Comparison of ENCODE assay signal across 8 mouse cellular contexts in the genomic region with DNA sequence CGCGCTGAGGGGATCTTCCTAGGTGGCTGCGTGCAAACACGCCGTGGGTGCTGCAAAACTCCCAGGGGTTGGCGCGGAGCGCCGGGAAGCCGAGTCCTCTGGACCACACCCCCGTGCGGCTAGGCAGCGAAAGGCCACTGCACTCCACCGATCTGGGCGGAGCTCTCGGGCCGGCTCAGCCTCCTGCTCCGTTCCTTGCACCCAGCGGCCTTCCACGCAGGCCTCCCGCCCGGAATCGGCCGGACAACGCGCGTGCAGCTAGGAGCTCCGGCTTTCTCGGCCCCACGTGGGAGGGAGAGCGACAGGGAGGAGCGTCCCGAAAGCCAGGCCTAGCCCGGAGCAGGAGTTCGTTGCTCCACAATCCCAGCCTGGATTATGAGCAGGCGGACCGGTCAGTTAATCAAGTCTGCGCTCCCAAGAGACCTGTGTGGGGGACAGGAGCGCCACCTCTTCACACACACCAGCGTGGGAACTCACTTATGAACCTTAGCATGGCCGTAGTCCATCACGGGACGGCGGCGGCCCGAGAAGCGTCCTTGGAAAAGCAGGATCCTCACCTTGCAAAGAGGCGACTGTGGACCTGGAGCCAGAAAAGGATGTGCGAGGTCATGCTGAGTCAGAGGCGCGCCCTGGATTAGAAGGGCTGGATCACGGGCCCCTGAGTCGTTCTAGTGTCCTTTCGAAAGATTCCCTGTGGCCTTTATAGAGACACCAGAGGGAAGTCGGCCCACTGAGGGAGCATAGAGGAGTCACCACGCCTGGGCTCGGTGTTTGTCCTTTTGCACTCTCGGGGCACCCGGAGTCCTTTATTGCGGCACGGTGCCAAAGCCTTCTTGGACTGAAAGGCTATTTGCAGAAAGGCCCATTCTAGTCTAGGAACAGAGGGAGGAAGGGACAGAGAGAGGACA. TPM values are rescaled to one million over a fixed set of nuclear protein-coding genes. Genes with fewer than 3 reads are reported as not detected.
A peak's percentile ranks its signal among the peaks of the same experiment; 100 is the strongest.
DNase-seq lines count a peak whose midpoint lies in the region; ATAC-seq and TF ChIP-seq lines count a peak whose summit lies in the region.

TSS of gene Slc22a4 (minus strand) at position 47 of the 908 bp plus-strand sequence.

- no peaks in the 10 kb centered on the region for H3K27me3 ChIP-seq in embryonic facial prominence, embryonic 15.5 days
- peaks cover 18% of the 10 kb centered on the region; the same call in 1 of the 2 replicates for H3K27me3 ChIP-seq in limb, embryonic 15.5 days
- peaks cover 2% of the 10 kb centered on the region; the same call in 1 of the 2 replicates for H3K27me3 ChIP-seq in midbrain, embryonic 16.5 days (ENCODE audit: control insufficient read depth, insufficient read depth, low read depth, low read length)

- TF ChIP-seq POLR2A in bone marrow macrophage, adult 2 months (IDR thresholded peaks at IDR 0.05; ENCODE audit: borderline replicate concordance, low read depth, low read length): no peak

- H3K9ac ChIP-seq in embryonic facial prominence, embryonic 15.5 days: peak within 1 kb of the TSS; percentile 50
- peak within 1 kb of the TSS; percentile 63 for H3K9ac ChIP-seq in limb, embryonic 15.5 days
- peak within 1 kb of the TSS; percentile 84 for H3K9ac ChIP-seq in midbrain, embryonic 16.5 days (ENCODE audit: low read depth, low read length)

- H3K36me3 ChIP-seq in embryonic facial prominence, embryonic 15.5 days: no peaks in the 10 kb centered on the region
- no peaks in the 10 kb centered on the region for H3K36me3 ChIP-seq in limb, embryonic 15.5 days
- no peaks in the 10 kb centered on the region for H3K36me3 ChIP-seq in midbrain, embryonic 16.5 days (ENCODE audit: control insufficient read depth, insufficient read depth, low read length)

- H3K4me3 ChIP-seq in bone marrow macrophage, adult 2 months (ENCODE audit: insufficient read depth, low read length): peak within 1 kb of the TSS; percentile 63
- H3K4me3 ChIP-seq in embryonic facial prominence, embryonic 15.5 days (replicated peaks): peak within 1 kb of the TSS; percentile 56
- peak within 1 kb of the TSS; percentile 54 for H3K4me3 ChIP-seq in limb, embryonic 15.5 days
- H3K4me3 ChIP-seq in midbrain, embryonic 16.5 days (ENCODE audit: low read depth, low read length): peak within 1 kb of the TSS; percentile 65

- WGBS in embryonic facial prominence, embryonic 15.5 days: 3% methylated on average over 61 of the region's 61 CpGs
- 4% methylated on average over 61 of the region's 61 CpGs for WGBS in limb, embryonic 15.5 days
- 3% methylated on average over 61 of the region's 61 CpGs for WGBS in midbrain, embryonic 16.5 days

- TF ChIP-seq CTCF in bone marrow macrophage, adult 2 months (IDR thresholded peaks at IDR 0.05; ENCODE audit: low read depth, low read length): no peak

- peak within 1 kb of the TSS; percentile 97 for H3K4me2 ChIP-seq in embryonic facial prominence, embryonic 15.5 days (replicated peaks)
- peak within 1 kb of the TSS; percentile 92 for H3K4me2 ChIP-seq in limb, embryonic 15.5 days
- H3K4me2 ChIP-seq in midbrain, embryonic 16.5 days (ENCODE audit: low read length): peak within 1 kb of the TSS; percentile 81

- DNase-seq in 3T3-L1 (ENCODE audit: low read depth, low spot score): peak; percentile 58
- DNase-seq in heart, adult 8-10 months (ENCODE audit: low spot score): peak; percentile 81
- peak; percentile 94 for DNase-seq in kidney, adult 9 months
- DNase-seq in spleen, adult 18-20 months: peak; percentile 21 to 30

- peaks cover 42% of the 10 kb centered on the region for H3K4me1 ChIP-seq in bone marrow macrophage, adult 2 months (ENCODE audit: control insufficient read depth, insufficient read depth, low read length)
- peaks cover 17% of the 10 kb centered on the region; the same call in 1 of the 2 replicates for H3K4me1 ChIP-seq in embryonic facial prominence, embryonic 15.5 days
- peaks cover 15% of the 10 kb centered on the region for H3K4me1 ChIP-seq in limb, embryonic 15.5 days
- H3K4me1 ChIP-seq in midbrain, embryonic 16.5 days (ENCODE audit: control insufficient read depth, insufficient read depth, low read length): peaks cover 11% of the 10 kb centered on the region; the same call in 1 of the 2 replicates

- ATAC-seq in embryonic facial prominence, embryonic 15.5 days (ENCODE audit: insufficient number of reproducible peaks, low FRiP score, low TSS enrichment, low read depth): peak; percentile 85; the same call in 1 of the 2 replicates
- ATAC-seq in limb, embryonic 15.5 days (ENCODE audit: insufficient number of reproducible peaks, low FRiP score, low TSS enrichment, low read depth): peak; percentile 75
- peak; percentile 89 for ATAC-seq in midbrain, embryonic 16.5 days

- no peaks in the 10 kb centered on the region for H3K9me3 ChIP-seq in embryonic facial prominence, embryonic 15.5 days (replicated peaks)
- no peaks in the 10 kb centered on the region for H3K9me3 ChIP-seq in limb, embryonic 15.5 days
- no peaks in the 10 kb centered on the region for H3K9me3 ChIP-seq in midbrain, embryonic 16.5 days (replicated peaks; ENCODE audit: control insufficient read depth, low read length, poor library complexity, severe bottlenecking)

- peak within 1 kb of the TSS; percentile 89 for H3K27ac ChIP-seq in bone marrow macrophage, adult 2 months (ENCODE audit: insufficient read depth, low read depth, low read length)
- H3K27ac ChIP-seq in embryonic facial prominence, embryonic 15.5 days (replicated peaks): no peak within 1 kb of the TSS
- 0 out of 2 replicates have a peak within 1 kb of the TSS, but pooled peaks have one; percentile 18 for H3K27ac ChIP-seq in limb, embryonic 15.5 days
- peak within 1 kb of the TSS; percentile 38 for H3K27ac ChIP-seq in midbrain, embryonic 16.5 days (ENCODE audit: low read length)

RNA-seq across cellular contexts. Expression of gene Slc22a4, which starts in this region (rescaled TPM):
- 4.8 and 6.9 TPM in 2 replicates for polyA plus RNA-seq in bone marrow macrophage, adult 2 months (2012; ENCODE audit: insufficient read depth, insufficient read length, missing spikeins)
- polyA plus RNA-seq in embryonic facial prominence, embryonic 15.5 days (2015; fragmentation: Nextera tagmentation; extraction: Ambion mirVana): 5.6 and 6.1 TPM in 2 replicates
- 1 to 10 TPM; 4.8 to 7.1 (median 5.4) TPM for total RNA-seq in heart, adult 8-10 months (2022)
- polyA plus RNA-seq in limb, embryonic 15.5 days (2015; fragmentation: Nextera tagmentation; extraction: Ambion mirVana): 6.9 and 7.9 TPM in 2 replicates
- polyA plus RNA-seq in midbrain, embryonic 16.5 days (2015; fragmentation: Nextera tagmentation; extraction: Ambion mirVana): 3.7 and 6.5 TPM in 2 replicates

Comparison
In these comparisons a context has a peak if more than half of its experiments do, and no peak if none do; other contexts are left out.
1. DNase-seq: peak in every context shown above with its lines; median percentile 94 in kidney, adult 9 months; 81 in heart, adult 8-10 months; 58 in 3T3-L1; 26 in spleen, adult 18-20 months.